Mouse (Mus musculus) midbrain, embryonic 16.5 days (tissue): ENCODE data around the gene Pdha1. TPM values are rescaled to one million over a fixed set of nuclear protein-coding genes. Genes with fewer than 3 reads are reported as not detected.

Experiments used
- ATAC-seq: fragments of 200-750 bp; cut with Nextera tagmentation; 2 replicates; pipeline ENCODE4 v1.8.0; 2017; ENCODE audit warnings: moderate TSS enrichment
- H3K27ac ChIP-seq: fragments of 300-500 bp; sonication (generic); 2 replicates; pipeline ENCODE4 v1.5.1; 2014; ENCODE audit warnings: mild to moderate bottlenecking, low read length, mixed read lengths
- H3K27me3 ChIP-seq: fragments of 300-500 bp; sonication (generic); 2 replicates; pipeline ENCODE4 v1.6.1; 2014; ENCODE audit warnings: low read depth, low read length, mixed read lengths; ENCODE audit not compliant: control insufficient read depth, insufficient read depth
- H3K36me3 ChIP-seq: fragments of 300-500 bp; sonication (generic); 2 replicates; pipeline ENCODE4 v1.6.1; 2014; ENCODE audit warnings: mild to moderate bottlenecking, low read length, moderate library complexity, mixed read lengths; ENCODE audit not compliant: control insufficient read depth, insufficient read depth
- H3K4me1 ChIP-seq: fragments of 300-500 bp; sonication (generic); 2 replicates; pipeline ENCODE4 v1.6.1; 2014; ENCODE audit warnings: mild to moderate bottlenecking, low read length, mixed read lengths; ENCODE audit not compliant: control insufficient read depth, insufficient read depth
- H3K4me2 ChIP-seq: fragments of 300-500 bp; sonication (generic); 2 replicates; pipeline ENCODE4 v1.6.1; 2014; ENCODE audit warnings: mild to moderate bottlenecking, low read length, mixed read lengths
- H3K4me3 ChIP-seq: fragments of 300-500 bp; sonication (generic); 2 replicates; pipeline ENCODE4 v1.5.1; 2014; ENCODE audit warnings: low read depth, mild to moderate bottlenecking, low read length, moderate library complexity, mixed read lengths
- H3K9ac ChIP-seq: fragments of 300-500 bp; sonication (generic); 2 replicates; pipeline ENCODE4 v1.6.1; 2014; ENCODE audit warnings: low read depth, low read length, mixed read lengths
- H3K9me3 ChIP-seq: fragments of 300-500 bp; sonication (generic); replicated peaks from 2 replicates; pipeline ENCODE4 v1.6.1; 2014; ENCODE audit warnings: mild to moderate bottlenecking, low read length, mixed read lengths; ENCODE audit not compliant: control insufficient read depth, poor library complexity, severe bottlenecking
- WGBS: fragments of 180-500 bp; shearing (Covaris S2); extraction: QIAGEN DNeasy Blood & Tissue Kit; methylation state at CpG from one replicate; pipeline ENCODE4 v1.1.7; 2014; 5-methylcytosine and 5-hydroxymethylcytosine counted together
- polyA plus RNA-seq: library from polyadenylated mRNA; unstranded; fragments of >200 nt; fragmentation: Nextera tagmentation; extraction: Ambion mirVana; gene quantifications from 2 replicates; pipeline ENCODE4 v1.2.1, GENCODE M21; 2015

Gene Pdha1
- polyA plus RNA-seq = 141 and 164 TPM in 2 replicates

DNA sequence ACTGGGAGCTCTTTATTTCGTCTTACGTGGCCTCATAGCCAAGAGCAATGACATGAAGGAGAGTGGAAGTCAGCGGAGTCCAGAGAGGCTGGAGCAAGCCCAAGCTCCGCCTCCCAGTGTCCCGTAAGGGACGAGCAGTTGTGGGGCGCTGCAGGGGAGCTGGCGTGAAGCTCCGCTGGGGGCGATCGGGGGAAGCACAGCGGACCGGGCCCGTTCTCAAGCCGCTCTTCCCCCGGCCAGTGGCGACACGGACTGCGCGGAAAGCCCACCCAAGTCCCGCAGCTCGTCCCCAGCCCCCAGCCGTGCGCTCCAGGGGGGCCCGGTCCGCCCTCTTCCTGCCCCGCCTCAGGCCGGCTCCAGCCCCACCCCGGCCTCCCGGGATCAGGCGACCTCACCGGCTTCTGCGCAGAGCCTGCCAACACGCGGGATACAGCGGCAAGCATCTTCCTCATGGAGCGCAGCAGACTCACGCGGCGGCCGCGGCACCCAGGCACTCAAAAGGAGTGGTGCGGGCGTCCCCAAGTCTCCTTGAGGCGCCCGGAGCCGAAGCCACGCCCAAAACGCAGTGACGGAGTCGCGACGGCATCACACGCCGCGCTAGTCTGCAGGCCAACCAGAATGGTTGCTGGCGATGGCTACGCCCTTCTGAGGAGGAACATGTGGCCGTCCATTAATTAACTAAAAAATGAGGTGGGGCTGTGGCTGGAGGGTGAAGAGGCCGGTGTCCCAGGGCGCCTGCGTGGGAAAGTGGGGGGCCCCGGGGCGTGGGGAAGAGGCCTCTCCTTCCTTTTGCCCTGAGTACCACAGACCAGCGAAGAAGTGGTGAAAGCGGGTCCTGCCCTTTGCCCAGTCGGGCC, at the start of gene Pdha1:
Gene Pdha1 (minus strand): TSS at position 553 of the 857 bp plus-strand sequence.
- Histone ChIP-seq H3K9me3 (no peaks in the 10 kb centered on the region), H3K4me1 (peaks cover 15% of the 10 kb centered on the region), H3K27me3 (no peaks in the 10 kb centered on the region), H3K4me2 (peak within 1 kb of the TSS; percentile 66), H3K4me3 (peak within 1 kb of the TSS; percentile 61), H3K27ac (peak within 1 kb of the TSS; percentile 88), H3K9ac (peak within 1 kb of the TSS; percentile 74), H3K36me3 (no peaks in the 10 kb centered on the region)
- WGBS = 17% methylated on average over 53 of the region's 67 CpGs
- peak; percentile 99 for ATAC-seq

GRCm38 (mm10) chrX:160179032-160179431, 40.8 kb upstream of the Pdha1 start:
- Histone ChIP-seq H3K36me3 (no peaks in the 10 kb centered on the region), H3K4me1 (no peaks in the 10 kb centered on the region), H3K9ac (no peak overlapping the region), H3K4me3 (no peak overlapping the region), H3K27me3 (no peaks in the 10 kb centered on the region; the same call in none of the 2 replicates), H3K27ac (no peak overlapping the region), H3K4me2 (no peak overlapping the region), H3K9me3 (no peaks in the 10 kb centered on the region)
- WGBS = 67% methylated on average over 3 of the region's 3 CpGs
- ATAC-seq = no peak

DNA sequence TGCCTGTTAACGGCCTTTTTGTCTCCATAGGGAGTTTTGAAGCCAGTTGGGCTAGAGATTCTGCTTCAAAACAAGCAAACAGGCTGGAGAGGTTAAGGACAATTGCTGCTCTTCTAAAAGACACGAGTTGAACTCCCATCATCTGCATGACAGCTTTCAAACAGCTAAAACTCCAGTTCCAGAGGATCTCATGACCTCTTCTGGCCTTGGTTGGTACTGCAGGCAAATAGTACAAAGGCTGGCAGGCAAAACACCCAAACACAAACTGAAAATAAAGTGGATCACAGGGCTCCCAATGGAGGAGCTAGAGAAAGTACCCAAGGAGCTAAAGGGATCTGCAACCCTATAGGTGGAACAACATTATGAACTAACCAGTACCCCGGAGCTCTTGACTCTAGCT, 31.9 kb upstream of the Pdha1 start:
- Histone ChIP-seq H3K27ac (no peak overlapping the region), H3K9ac (no peak overlapping the region), H3K4me3 (no peak overlapping the region), H3K4me2 (no peak overlapping the region), H3K27me3 (no peaks in the 10 kb centered on the region; the same call in 1 of the 2 replicates), H3K9me3 (no peaks in the 10 kb centered on the region), H3K36me3 (no peaks in the 10 kb centered on the region), H3K4me1 (no peaks in the 10 kb centered on the region)
- ATAC-seq = no peak
- WGBS = 12% methylated on average over 2 of the region's 3 CpGs

DNA sequence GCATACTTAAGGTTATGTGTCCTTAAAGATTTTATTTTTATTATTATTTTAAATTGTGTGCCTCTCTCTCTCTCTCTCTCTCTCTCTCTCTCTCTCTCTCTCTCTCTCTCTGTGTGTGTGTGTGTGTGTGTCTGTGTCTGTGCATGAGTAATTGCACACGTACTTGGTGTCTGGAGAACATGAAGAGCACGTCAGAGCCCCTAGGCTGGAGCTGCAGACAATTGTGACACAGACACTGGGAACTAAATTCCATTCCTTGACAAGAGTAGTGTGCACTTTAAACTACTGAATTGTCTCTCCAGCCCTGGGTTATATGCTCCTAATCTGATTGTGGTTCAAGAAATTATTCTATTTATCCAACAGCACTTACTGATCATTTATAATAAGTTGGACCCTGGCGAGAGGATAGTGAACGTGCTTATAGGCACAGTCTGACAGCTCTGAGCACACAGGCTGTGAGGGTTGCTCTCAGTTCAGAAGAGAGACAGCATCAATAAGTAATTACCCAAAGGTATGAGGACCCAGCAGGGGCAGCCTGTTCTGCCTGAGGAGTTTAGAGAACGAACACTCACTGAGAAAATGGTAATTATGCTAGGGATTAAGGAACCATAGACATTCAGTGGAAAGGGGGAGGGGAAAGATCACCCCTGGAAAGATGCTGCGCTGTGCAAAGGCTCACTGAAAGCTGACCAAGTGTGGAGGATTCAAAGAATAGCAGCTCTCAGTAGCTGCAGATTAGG, 28.2 kb upstream of the Pdha1 start:
- H3K4me1 ChIP-seq = no peaks in the 10 kb centered on the region
- no peak overlapping the region for H3K4me2 ChIP-seq
- H3K27ac ChIP-seq = peak overlapping the region; percentile 11; the same call in 1 of the 2 replicates
- no peaks in the 10 kb centered on the region for H3K36me3 ChIP-seq
- H3K27me3 ChIP-seq = no peaks in the 10 kb centered on the region
- H3K9ac ChIP-seq = no peak overlapping the region
- H3K4me3 ChIP-seq = no peak overlapping the region
- 27% methylated on average over 6 of the region's 6 CpGs for WGBS
- peak; percentile 93 for ATAC-seq
- H3K9me3 ChIP-seq = no peaks in the 10 kb centered on the region

- Histone ChIP-seq H3K27me3 (no peaks in the 10 kb centered on the region), H3K9me3 (no peaks in the 10 kb centered on the region), H3K4me2 (no peak overlapping the region), H3K27ac (no peak overlapping the region), H3K4me3 (no peak overlapping the region), H3K9ac (no peak overlapping the region), H3K36me3 (no peaks in the 10 kb centered on the region), H3K4me1 (no peaks in the 10 kb centered on the region)
- 91% methylated on average over 3 of the region's 3 CpGs for WGBS
- ATAC-seq = no peak
These were observed 26.0 kb upstream of the Pdha1 start for GRCm38 (mm10) chrX:160164259-160164658.

GRCm38 (mm10) chrX:160153147-160153815, 15.1 kb upstream of the Pdha1 start:
- 49% methylated on average over 4 of the region's 4 CpGs for WGBS
- no peak for ATAC-seq
- H3K27ac ChIP-seq = no peak overlapping the region

DNA sequence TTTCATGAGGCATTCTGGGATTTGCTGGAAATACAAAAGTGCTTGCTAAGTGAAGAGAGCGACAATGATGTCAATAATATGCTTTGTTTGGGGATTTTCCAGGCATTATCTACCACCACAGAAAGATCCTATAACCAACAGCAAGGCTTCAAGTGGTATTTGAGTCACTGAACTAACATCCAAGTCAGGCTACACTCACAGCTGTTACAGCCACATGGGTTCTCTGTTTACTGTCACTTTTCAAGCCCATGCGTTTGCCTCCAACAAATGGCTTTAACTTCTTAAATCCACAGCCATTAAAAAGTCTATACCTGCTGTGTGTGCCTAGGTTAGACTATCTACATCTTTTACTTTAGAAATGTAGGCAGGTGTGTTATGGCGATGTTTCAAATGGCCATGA, 10.6 kb upstream of the Pdha1 start:
- H3K9me3 ChIP-seq = no peaks in the 10 kb centered on the region
- no peak overlapping the region for H3K9ac ChIP-seq
- no peak overlapping the region for H3K4me2 ChIP-seq
- H3K4me3 ChIP-seq = no peak overlapping the region
- H3K36me3 ChIP-seq = no peaks in the 10 kb centered on the region
- no peaks in the 10 kb centered on the region for H3K4me1 ChIP-seq
- no peak overlapping the region for H3K27ac ChIP-seq
- no peaks in the 10 kb centered on the region for H3K27me3 ChIP-seq
- WGBS = 80% methylated on average over 3 of the region's 3 CpGs
- ATAC-seq = no peak

More at GRCm38 (mm10) chrX:160153147-160153815, 15.1 kb upstream of the Pdha1 start:
- Histone ChIP-seq H3K27me3 (no peaks in the 10 kb centered on the region), H3K4me1 (no peaks in the 10 kb centered on the region), H3K9me3 (no peaks in the 10 kb centered on the region), H3K9ac (no peak overlapping the region), H3K36me3 (no peaks in the 10 kb centered on the region), H3K4me2 (no peak overlapping the region), H3K4me3 (no peak overlapping the region)

- H3K9me3 ChIP-seq = no peaks in the 10 kb centered on the region
- H3K9ac ChIP-seq = no peak overlapping the region
- no peak overlapping the region for H3K4me2 ChIP-seq
- no peak overlapping the region for H3K4me3 ChIP-seq
- H3K27me3 ChIP-seq = no peaks in the 10 kb centered on the region
- no peaks in the 10 kb centered on the region for H3K4me1 ChIP-seq
- no peaks in the 10 kb centered on the region for H3K36me3 ChIP-seq
- WGBS = 81% methylated on average over 3 of the region's 3 CpGs
- no peak overlapping the region for H3K27ac ChIP-seq
- no peak for ATAC-seq
These were observed 9.2 kb upstream of the Pdha1 start for GRCm38 (mm10) chrX:160147406-160147805.
